Mouse (Mus musculus) neural tube, embryonic 14.5 days (tissue): Measurements from ENCODE around the gene Polh. TPM values are rescaled to one million over a fixed set of nuclear protein-coding genes. Genes with fewer than 3 reads are reported as not detected.

Source experiments
- ATAC-seq: fragments of 200-750 bp; cut with Nextera tagmentation; 2 replicates; pipeline ENCODE4 v1.8.0; 2017; ENCODE audit warnings: low read depth, mild to moderate bottlenecking, moderate TSS enrichment, moderate library complexity
- H3K27ac ChIP-seq: fragments of 300-500 bp; sonication (generic); 2 replicates; pipeline ENCODE4 v1.5.1; 2014; ENCODE audit warnings: low read depth, mild to moderate bottlenecking, control low read depth, low read length, moderate library complexity, mixed read lengths
- H3K27me3 ChIP-seq: fragments of 300-500 bp; sonication (generic); 2 replicates; pipeline ENCODE4 v1.6.1; 2014; ENCODE audit warnings: low read length; ENCODE audit not compliant: control insufficient read depth, insufficient read depth
- H3K36me3 ChIP-seq: fragments of 300-500 bp; sonication (generic); 2 replicates; pipeline ENCODE4 v1.6.1; 2014; ENCODE audit warnings: low read length, mixed read lengths; ENCODE audit not compliant: control insufficient read depth, insufficient read depth
- H3K4me1 ChIP-seq: fragments of 300-500 bp; sonication (generic); 2 replicates; pipeline ENCODE4 v1.6.1; 2014; ENCODE audit warnings: low read length; ENCODE audit not compliant: control insufficient read depth, insufficient read depth
- H3K4me2 ChIP-seq: fragments of 300-500 bp; sonication (generic); 2 replicates; pipeline ENCODE4 v1.6.1; 2014; ENCODE audit warnings: mild to moderate bottlenecking, low read depth, low read length, control low read depth
- H3K4me3 ChIP-seq: fragments of 300-500 bp; sonication (generic); 2 replicates; pipeline ENCODE4 v1.5.1; 2014; ENCODE audit warnings: low read depth, low read length, control low read depth, mixed read lengths
- H3K9ac ChIP-seq: fragments of 300-500 bp; sonication (generic); replicated peaks from 2 replicates; pipeline ENCODE4 v1.6.1; 2014; ENCODE audit warnings: low read depth, mild to moderate bottlenecking, control low read depth, low read length, mixed read lengths
- H3K9me3 ChIP-seq: fragments of 300-500 bp; sonication (generic); 2 replicates; pipeline ENCODE4 v1.6.1; 2016; ENCODE audit warnings: low read length; ENCODE audit not compliant: control insufficient read depth
- WGBS: fragments of 180-500 bp; shearing (Covaris S2); extraction: QIAGEN DNeasy Blood & Tissue Kit; methylation state at CpG from one replicate; pipeline ENCODE4 v1.1.7; 2014; 5-methylcytosine and 5-hydroxymethylcytosine counted together
- polyA plus RNA-seq: library from polyadenylated mRNA; unstranded; fragments of >200 nt; fragmentation: Nextera tagmentation; extraction: Ambion mirVana; gene quantifications from 2 replicates; pipeline ENCODE4 v1.2.1, GENCODE M21; 2014

Gene Polh
- polyA plus RNA-seq, 1 experiment from 2014 or later, result 8.4 TPM

- Histone ChIP-seq H3K36me3 (peaks cover 20% of the 10 kb centered on the region), H3K9ac (no peak overlapping the region; the same call in 1 of the 2 replicates), H3K4me3 (peak overlapping the region; percentile 87; the same call in 1 of the 2 replicates), H3K27ac (no peak overlapping the region), H3K9me3 (no peaks in the 10 kb centered on the region), H3K4me1 (peaks cover 15% of the 10 kb centered on the region), H3K27me3 (no peaks in the 10 kb centered on the region), H3K4me2 (peak overlapping the region; percentile 87)
- no peak for ATAC-seq
- 70% methylated on average over 6 of the region's 6 CpGs for WGBS
Measured at GRCm38 (mm10) chr17:46201151-46201550, 1.3 kb downstream of the Polh start.

GRCm38 (mm10) chr17:46188829-46189228 lies 13.6 kb downstream of the Polh start:
- Histone ChIP-seq H3K9ac (no peak overlapping the region), H3K4me3 (no peak overlapping the region), H3K36me3 (peaks cover 22% of the 10 kb centered on the region), H3K27me3 (no peaks in the 10 kb centered on the region), H3K4me1 (no peaks in the 10 kb centered on the region), H3K4me2 (no peak overlapping the region), H3K27ac (no peak overlapping the region), H3K9me3 (no peaks in the 10 kb centered on the region)
- 95% methylated on average over 2 of the region's 2 CpGs for WGBS
- no peak for ATAC-seq

GRCm38 (mm10) chr17:46182273-46182672 lies 20.2 kb downstream of the Polh start:
- no peak overlapping the region for H3K9ac ChIP-seq
- H3K9me3 ChIP-seq, result no peaks in the 10 kb centered on the region
- ATAC-seq, result no peak
- H3K4me2 ChIP-seq, result no peak overlapping the region
- H3K4me3 ChIP-seq, result no peak overlapping the region
- H3K36me3 ChIP-seq, result peaks cover 44% of the 10 kb centered on the region
- no peaks in the 10 kb centered on the region for H3K27me3 ChIP-seq
- no peaks in the 10 kb centered on the region for H3K4me1 ChIP-seq
- H3K27ac ChIP-seq, result no peak overlapping the region
- 89% methylated on average over 4 of the region's 4 CpGs for WGBS

- Histone ChIP-seq H3K9me3 (no peaks in the 10 kb centered on the region), H3K4me3 (no peak overlapping the region), H3K36me3 (peaks cover 62% of the 10 kb centered on the region), H3K27me3 (no peaks in the 10 kb centered on the region), H3K27ac (no peak overlapping the region), H3K4me2 (no peak overlapping the region), H3K4me1 (no peaks in the 10 kb centered on the region), H3K9ac (no peak overlapping the region)
- 77% methylated on average over 3 of the region's 3 CpGs for WGBS
- ATAC-seq, result peak; percentile 53; the same call in 1 of the 2 replicates
Measured at GRCm38 (mm10) chr17:46170538-46170937, 31.9 kb downstream of the Polh start.

GRCm38 (mm10) chr17:46168768-46169167 lies 33.7 kb downstream of the Polh start:
- Histone ChIP-seq H3K4me2 (no peak overlapping the region), H3K27ac (no peak overlapping the region), H3K4me3 (no peak overlapping the region), H3K27me3 (no peaks in the 10 kb centered on the region), H3K9ac (no peak overlapping the region), H3K36me3 (peaks cover 70% of the 10 kb centered on the region), H3K4me1 (no peaks in the 10 kb centered on the region), H3K9me3 (no peaks in the 10 kb centered on the region)
- no peak for ATAC-seq
- WGBS, result 97% methylated on average over 5 of the region's 5 CpGs

GRCm38 (mm10) chr17:46168318-46168717 lies 34.1 kb downstream of the Polh start:
- H3K9ac ChIP-seq, result no peak overlapping the region
- no peaks in the 10 kb centered on the region for H3K27me3 ChIP-seq
- ATAC-seq, result no peak
- H3K4me1 ChIP-seq, result no peaks in the 10 kb centered on the region
- no peak overlapping the region for H3K4me3 ChIP-seq
- WGBS, result 60% methylated on average over 5 of the region's 5 CpGs
- no peak overlapping the region for H3K4me2 ChIP-seq
- H3K27ac ChIP-seq, result no peak overlapping the region
- H3K36me3 ChIP-seq, result peaks cover 70% of the 10 kb centered on the region
- H3K9me3 ChIP-seq, result no peaks in the 10 kb centered on the region

- Histone ChIP-seq H3K4me1 (no peaks in the 10 kb centered on the region), H3K27ac (no peak overlapping the region), H3K4me2 (no peak overlapping the region), H3K9me3 (no peaks in the 10 kb centered on the region), H3K27me3 (no peaks in the 10 kb centered on the region), H3K36me3 (peaks cover 62% of the 10 kb centered on the region), H3K9ac (no peak overlapping the region), H3K4me3 (no peak overlapping the region)
- 87% methylated on average over 11 of the region's 11 CpGs for WGBS
- ATAC-seq, result no peak
Measured at GRCm38 (mm10) chr17:46167014-46167413, 35.4 kb downstream of the Polh start.

- Histone ChIP-seq H3K27ac (no peak overlapping the region), H3K4me1 (peaks cover 6% of the 10 kb centered on the region; the same call in 1 of the 2 replicates), H3K9ac (no peak overlapping the region), H3K4me2 (no peak overlapping the region), H3K27me3 (no peaks in the 10 kb centered on the region), H3K36me3 (peaks cover 57% of the 10 kb centered on the region), H3K4me3 (no peak overlapping the region), H3K9me3 (no peaks in the 10 kb centered on the region)
- no peak for ATAC-seq
- 89% methylated on average over 5 of the region's 5 CpGs for WGBS
Measured at GRCm38 (mm10) chr17:46166270-46166669, 36.2 kb downstream of the Polh start.

- Histone ChIP-seq H3K4me1 (peaks cover 6% of the 10 kb centered on the region; the same call in 1 of the 2 replicates), H3K27ac (no peak overlapping the region), H3K4me3 (no peak overlapping the region), H3K9ac (no peak overlapping the region), H3K4me2 (no peak overlapping the region), H3K36me3 (peaks cover 54% of the 10 kb centered on the region), H3K27me3 (no peaks in the 10 kb centered on the region), H3K9me3 (no peaks in the 10 kb centered on the region)
- 90% methylated on average over 12 of the region's 12 CpGs for WGBS
- ATAC-seq, result no peak
Measured at GRCm38 (mm10) chr17:46165460-46165859, 37.0 kb downstream of the Polh start.
